Mouse (Mus musculus): ENCODE measurements at regions not wholly inside any gene's neighbourhood (a gene's known extent, or its start where the extent isn't known, plus 50 kb on each side); places are given as distances from the start of the nearest gene placed in this dataset.
A peak's percentile ranks its signal among the peaks of the same experiment; 100 is the strongest.

- H3K4me3 ChIP-seq = no peak overlapping the region
- intact Hi-C loops (cut with DNase I) = no loop called here
- TF ChIP-seq CTCF (IDR thresholded peaks at IDR 0.05) = no peak
- DNase-seq = no peak
- no peak overlapping the region for H3K27ac ChIP-seq
Observed at GRCm38 (mm10) chr13:60051866-60052265, 125.3 kb downstream of the Gas1 start.

DNA sequence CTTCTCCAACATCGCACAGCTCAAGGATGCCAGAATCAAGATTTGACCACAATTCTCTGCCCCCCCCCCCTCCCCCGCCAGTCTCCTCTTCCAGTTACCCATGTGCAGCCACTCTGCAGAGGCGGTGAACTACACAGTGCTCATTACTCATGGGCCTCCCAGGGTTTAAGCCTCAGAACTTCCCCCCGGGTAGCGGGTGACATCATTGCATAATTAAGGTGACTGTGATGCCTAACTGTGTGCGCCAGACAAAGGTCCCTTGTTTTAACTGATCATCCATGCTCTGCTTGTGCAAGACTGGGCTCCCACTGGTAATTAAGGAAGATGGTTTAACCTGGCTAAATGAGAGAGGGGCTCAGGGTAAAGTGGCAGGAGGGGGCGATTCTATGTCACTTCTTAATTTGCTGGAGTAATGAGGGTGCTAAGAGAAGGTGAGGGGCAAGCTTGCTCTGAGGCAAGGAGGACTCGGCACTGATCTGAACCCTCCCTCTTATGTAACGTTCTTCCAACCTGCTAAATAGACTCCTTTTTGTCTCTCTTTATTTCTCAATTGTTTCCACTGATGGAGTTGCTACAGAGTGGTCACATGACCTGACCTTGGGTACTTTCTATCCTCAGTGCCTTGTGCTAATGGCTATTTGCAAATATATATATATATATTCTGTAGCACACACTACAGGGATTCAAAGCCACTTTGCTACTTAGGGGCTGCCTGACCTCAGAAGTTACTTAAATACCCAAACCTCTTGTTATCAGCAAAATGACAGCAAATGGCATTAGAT is 126.2 kb downstream of the Gas1 start:
- DNase-seq = no peak
- TF ChIP-seq CTCF (IDR thresholded peaks at IDR 0.05) = no peak
- intact Hi-C loops (cut with DNase I) = no loop called here
- Histone ChIP-seq H3K4me3 (no peak overlapping the region), H3K27ac (no peak overlapping the region)

DNA sequence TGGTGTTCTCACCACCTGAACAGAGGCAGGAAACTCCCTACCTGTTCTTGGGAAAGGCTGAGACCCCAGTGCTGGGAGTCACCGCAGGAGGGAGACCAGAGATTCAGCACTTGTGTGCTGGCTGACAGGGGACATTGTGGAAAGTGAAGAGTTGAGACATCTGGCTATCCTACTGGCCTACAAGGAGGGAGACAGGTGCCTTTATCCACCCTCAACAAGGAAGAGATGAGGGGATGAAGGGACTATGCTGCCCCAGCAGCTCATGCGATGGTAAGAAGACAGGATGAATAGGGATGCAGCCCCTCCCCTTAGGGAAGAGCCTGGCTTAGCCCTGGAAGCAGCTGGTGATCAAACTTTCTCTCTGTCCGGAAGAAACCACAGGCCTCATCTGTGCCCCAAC is 127.5 kb downstream of the Gas1 start:
- no peak overlapping the region for H3K27ac ChIP-seq
- no peak overlapping the region for H3K4me3 ChIP-seq
- TF ChIP-seq CTCF (IDR thresholded peaks at IDR 0.05) = no peak
- DNase-seq = no peak
- intact Hi-C loops (cut with DNase I) = no loop called here

DNA sequence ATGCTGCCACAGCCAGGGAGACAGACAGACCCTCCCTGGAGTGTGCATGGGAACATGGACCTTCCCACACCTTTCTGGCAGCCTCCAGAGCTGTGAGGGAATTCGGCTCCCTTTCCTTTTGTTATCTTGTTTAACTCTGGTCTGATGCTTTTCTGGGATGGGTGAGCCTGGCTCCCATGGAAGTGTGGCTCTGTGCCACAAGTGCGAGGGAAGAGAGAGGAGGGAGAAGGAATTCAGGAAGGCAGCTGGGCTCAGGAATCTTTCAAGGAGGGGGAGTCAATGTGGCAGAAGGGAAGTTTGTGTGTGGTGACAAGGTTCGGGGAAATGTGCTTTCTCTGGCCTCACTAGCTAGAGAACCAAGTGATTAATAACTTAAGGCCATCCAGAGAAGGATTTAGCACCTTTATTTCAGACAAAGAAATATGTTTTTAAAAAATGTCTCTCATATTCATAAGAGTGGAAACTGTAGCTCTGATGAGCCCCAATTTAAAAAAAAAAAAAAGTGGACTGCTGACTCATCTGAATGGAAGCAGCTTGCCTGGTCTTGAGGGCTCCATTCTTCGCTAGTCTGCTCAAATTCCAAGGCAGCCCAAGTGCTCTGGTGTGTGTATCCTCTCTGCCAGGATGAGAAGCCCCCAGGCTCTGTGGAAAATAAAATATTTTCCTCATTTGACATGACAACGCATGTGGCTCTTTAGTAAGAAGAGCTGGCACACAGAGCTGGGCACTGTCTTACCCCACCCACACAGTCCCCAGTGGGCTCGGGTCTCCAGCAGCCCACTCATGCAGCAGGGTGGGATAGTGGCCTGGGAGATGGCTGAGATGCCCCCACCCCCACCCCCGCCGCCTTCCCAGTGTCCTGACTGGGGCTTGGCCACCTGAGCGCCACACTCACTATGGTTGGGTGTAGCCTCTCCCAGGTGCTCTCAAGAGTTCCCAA is 129.1 kb downstream of the Gas1 start:
- no peak for TF ChIP-seq CTCF (IDR thresholded peaks at IDR 0.05)
- intact Hi-C loops (cut with DNase I) = no loop called here
- DNase-seq = no peak
- Histone ChIP-seq H3K27ac (peak overlapping the region; percentile 10; the same call in 1 of the 2 replicates), H3K4me3 (no peak overlapping the region)

- TF ChIP-seq CTCF (IDR thresholded peaks at IDR 0.05) = no peak
- Histone ChIP-seq H3K4me3 (no peak overlapping the region), H3K27ac (no peak overlapping the region)
- DNase-seq = no peak
- intact Hi-C loops (cut with DNase I) = no loop called here
Observed at GRCm38 (mm10) chr13:60045752-60046151, 131.4 kb downstream of the Gas1 start.

DNA sequence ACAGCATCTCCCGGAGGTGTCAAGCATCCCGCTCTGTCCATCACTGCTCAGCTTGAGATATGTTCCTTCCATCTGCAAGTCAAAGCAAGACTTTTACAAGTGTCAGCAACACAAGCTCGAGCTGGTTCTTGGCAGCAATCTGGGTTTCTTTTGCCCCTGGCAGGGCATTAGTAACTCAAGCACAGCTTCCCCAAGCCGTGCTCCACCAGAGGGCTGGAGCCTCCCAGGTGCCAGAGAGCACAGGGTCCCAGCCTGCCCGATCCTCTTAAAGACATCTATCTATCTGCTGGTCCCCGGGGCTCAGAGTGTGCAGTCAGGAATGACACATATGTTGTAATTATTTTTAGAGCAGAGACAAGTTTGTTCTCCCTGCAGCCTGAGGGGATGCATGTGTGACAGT is 132.3 kb downstream of the Gas1 start:
- intact Hi-C loops (cut with DNase I) = no loop called here

GRCm38 (mm10) chr13:60042443-60042842 is 134.7 kb downstream of the Gas1 start:
- TF ChIP-seq CTCF (IDR thresholded peaks at IDR 0.05) = no peak
- intact Hi-C loops (cut with DNase I) = no loop called here
- Histone ChIP-seq H3K27ac (no peak overlapping the region), H3K4me3 (no peak overlapping the region)
- no peak for DNase-seq

More for the DNA sequence above, 132.3 kb downstream of the Gas1 start:
- H3K4me3 ChIP-seq = no peak overlapping the region
- DNase-seq = peak; percentile 62
- H3K27ac ChIP-seq = no peak overlapping the region
- TF ChIP-seq CTCF (IDR thresholded peaks at IDR 0.05) = 0 out of 2 replicates have a peak, but pooled peaks have one; percentile 14

DNA sequence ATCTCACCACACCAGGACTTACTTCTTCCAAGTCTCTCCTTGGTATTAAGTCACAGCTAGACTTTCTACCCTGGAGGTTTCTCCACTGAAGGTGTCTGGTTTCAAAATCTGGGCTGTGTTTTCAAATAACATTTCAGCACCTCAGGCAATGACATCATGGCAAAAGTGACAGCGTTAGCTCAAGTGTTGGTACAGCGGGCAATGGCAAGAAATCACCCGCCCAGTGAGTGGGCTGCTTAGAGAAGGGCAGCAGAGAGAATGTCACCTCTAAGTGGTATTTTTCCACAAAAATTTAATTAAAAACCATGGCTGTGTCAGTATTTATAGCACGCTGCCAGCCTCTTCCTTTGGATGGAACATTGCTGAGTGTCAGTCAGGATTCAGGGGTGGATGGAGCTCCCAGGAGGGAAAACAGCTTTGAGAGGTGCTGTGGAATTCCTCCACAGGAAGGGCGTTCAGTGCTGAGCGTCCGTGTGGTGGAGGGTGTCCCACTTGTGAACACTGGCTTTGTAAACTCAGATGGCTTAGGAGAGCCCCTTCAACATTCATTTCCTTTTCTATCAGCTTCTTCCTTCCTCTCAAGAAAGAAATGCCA is 141.5 kb downstream of the Gas1 start:
- Histone ChIP-seq H3K27ac (no peak overlapping the region), H3K4me3 (no peak overlapping the region)
- no peak for TF ChIP-seq CTCF (IDR thresholded peaks at IDR 0.05)
- intact Hi-C loops (cut with DNase I) = no loop called here
- DNase-seq = peak; percentile 30

DNA sequence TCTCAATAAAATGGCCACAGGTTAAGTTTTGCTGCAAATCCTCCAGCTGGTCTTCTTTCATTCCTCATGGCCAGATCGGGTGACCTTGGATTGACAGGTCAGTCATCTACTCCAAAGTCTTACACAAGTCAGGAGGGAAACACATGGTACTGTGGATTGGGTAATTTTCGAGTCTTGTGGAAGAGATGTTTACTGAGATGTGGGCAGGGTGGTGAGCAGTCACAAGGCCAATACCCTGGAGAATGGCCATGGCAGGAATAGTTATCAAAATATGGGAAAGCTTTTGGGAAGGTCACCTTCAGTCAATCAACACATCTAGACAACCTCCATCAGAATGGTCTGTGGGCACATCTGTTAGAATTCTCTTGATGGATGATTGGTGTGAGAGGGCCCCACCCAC is 144.0 kb downstream of the Gas1 start:
- Histone ChIP-seq H3K27ac (no peak overlapping the region), H3K4me3 (no peak overlapping the region)
- TF ChIP-seq CTCF (IDR thresholded peaks at IDR 0.05) = no peak
- intact Hi-C loops (cut with DNase I) = no loop called here
- DNase-seq = no peak

DNA sequence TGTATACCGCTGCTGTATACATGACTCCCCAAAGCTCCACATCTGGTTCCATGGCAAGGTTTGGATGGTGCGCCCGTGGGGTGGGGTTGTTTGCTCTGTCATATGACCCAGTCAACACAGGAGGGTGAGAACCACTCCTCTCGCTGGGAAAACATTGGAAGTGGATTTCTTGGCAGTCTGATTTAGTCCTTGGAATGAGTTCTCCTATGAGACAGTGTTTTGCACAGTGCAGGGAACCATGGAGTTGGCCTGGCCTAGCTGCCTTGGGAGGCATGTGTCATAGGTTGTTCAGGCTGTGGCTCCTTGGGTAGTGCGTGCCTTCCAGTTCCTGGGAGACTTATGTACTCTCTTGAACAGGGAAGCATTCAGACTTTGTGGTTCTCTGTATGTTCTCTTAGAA is 144.6 kb downstream of the Gas1 start:
- DNase-seq = peak; percentile 60
- no peak overlapping the region for H3K4me3 ChIP-seq
- intact Hi-C loops (cut with DNase I) = no loop called here
- TF ChIP-seq CTCF (IDR thresholded peaks at IDR 0.05) = no peak
- H3K27ac ChIP-seq = no peak overlapping the region

DNA sequence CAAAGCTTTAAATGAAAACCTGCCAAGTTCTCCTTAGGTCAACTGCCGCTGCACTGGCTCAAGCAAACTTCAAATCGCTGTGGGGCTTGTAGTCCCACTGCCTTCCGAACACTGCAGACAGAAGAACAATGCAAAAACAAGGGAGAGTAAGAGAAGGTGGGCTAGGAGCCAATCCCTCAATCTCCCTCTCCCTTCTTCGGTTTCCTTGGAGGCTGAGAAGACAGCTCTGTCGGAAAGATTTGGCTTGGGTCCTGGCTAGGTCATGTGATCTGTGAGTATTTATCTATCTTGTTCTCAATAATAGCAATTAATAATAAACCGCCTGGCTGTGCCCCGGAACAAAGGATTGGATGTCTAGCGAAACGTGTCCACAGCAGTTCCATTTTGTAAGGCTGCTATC is 147.6 kb downstream of the Gas1 start:
- intact Hi-C loops (cut with DNase I) = no loop called here
- DNase-seq = peak; percentile 45
- TF ChIP-seq CTCF (IDR thresholded peaks at IDR 0.05) = no peak
- peak overlapping the region; percentile 53 for H3K27ac ChIP-seq
- no peak overlapping the region; the same call in 1 of the 2 replicates for H3K4me3 ChIP-seq

DNA sequence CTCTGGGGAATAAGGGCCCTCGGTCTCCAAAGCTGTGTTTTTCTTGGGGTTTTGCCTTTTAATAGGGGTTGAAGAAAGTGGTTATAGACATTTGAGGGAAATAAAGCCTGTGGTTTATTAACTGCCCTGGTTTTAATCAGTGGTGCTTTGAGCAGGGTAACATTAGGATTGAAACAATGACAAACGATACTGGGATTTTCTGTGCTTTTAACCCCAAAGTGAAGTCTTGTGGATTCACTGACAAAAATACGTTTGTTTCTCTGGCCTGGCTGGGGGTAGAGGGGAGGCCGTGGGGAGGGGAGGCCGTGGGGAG is 157.0 kb downstream of the Gas1 start:
- Histone ChIP-seq H3K27ac (peak overlapping the region; percentile 73), H3K4me3 (no peak overlapping the region)
- no peak for TF ChIP-seq CTCF (IDR thresholded peaks at IDR 0.05)
- intact Hi-C loops (cut with DNase I) = no loop called here
- no peak for DNase-seq
